Mouse (Mus musculus) neural tube, embryonic 15.5 days (tissue): Measurements from ENCODE around the gene Gm20388. TPM values are rescaled to one million over a fixed set of nuclear protein-coding genes. Genes with fewer than 3 reads are reported as not detected.
A peak's percentile ranks its signal among the peaks of the same experiment; 100 is the strongest.

Experiments used
- ATAC-seq: fragments of 200-750 bp; cut with Nextera tagmentation; 2 replicates; pipeline ENCODE4 v1.8.0; 2017; ENCODE audit warnings: mild to moderate bottlenecking, moderate TSS enrichment, moderate library complexity; ENCODE audit not compliant: low FRiP score
- H3K27ac ChIP-seq: fragments of 300-500 bp; sonication (generic); replicated peaks from 2 replicates; pipeline ENCODE4 v1.5.1; 2015; ENCODE audit warnings: mild to moderate bottlenecking, inconsistent platforms
- H3K27me3 ChIP-seq: fragments of 300-500 bp; sonication (generic); replicated peaks from 2 replicates; pipeline ENCODE4 v1.6.1; 2015; ENCODE audit warnings: inconsistent platforms
- H3K36me3 ChIP-seq: fragments of 300-500 bp; sonication (generic); 2 replicates; pipeline ENCODE4 v1.6.1; 2015; ENCODE audit warnings: inconsistent platforms
- H3K4me1 ChIP-seq: fragments of 300-500 bp; sonication (generic); 2 replicates; pipeline ENCODE4 v1.6.1; 2015; ENCODE audit warnings: inconsistent platforms
- H3K4me2 ChIP-seq: fragments of 300-500 bp; sonication (generic); 2 replicates; pipeline ENCODE4 v1.6.1; 2015; ENCODE audit warnings: inconsistent platforms, mild to moderate bottlenecking, moderate library complexity
- H3K4me3 ChIP-seq: fragments of 300-500 bp; sonication (generic); replicated peaks from 2 replicates; pipeline ENCODE4 v1.5.1; 2015; ENCODE audit warnings: mild to moderate bottlenecking, inconsistent platforms
- H3K9ac ChIP-seq: fragments of 300-500 bp; sonication (generic); replicated peaks from 2 replicates; pipeline ENCODE4 v1.6.1; 2015; ENCODE audit warnings: mild to moderate bottlenecking, inconsistent platforms
- H3K9me3 ChIP-seq: fragments of 300-500 bp; sonication (generic); replicated peaks from 2 replicates; pipeline ENCODE4 v1.6.1; 2016; ENCODE audit warnings: inconsistent platforms
- WGBS: fragments of 180-500 bp; shearing (Covaris S2); methylation state at CpG from one replicate; pipeline ENCODE4 v1.1.7; 2015; ENCODE audit warnings: mixed read lengths; 5-methylcytosine and 5-hydroxymethylcytosine counted together
- polyA plus RNA-seq: library from polyadenylated mRNA; unstranded; fragments of >200 nt; fragmentation: Nextera tagmentation; extraction: Ambion mirVana; gene quantifications from 2 replicates; pipeline ENCODE4 v1.2.1, GENCODE M21; 2015

The Gm20388 gene
- polyA plus RNA-seq, 1 experiment from 2014 or later = not detected

DNA sequence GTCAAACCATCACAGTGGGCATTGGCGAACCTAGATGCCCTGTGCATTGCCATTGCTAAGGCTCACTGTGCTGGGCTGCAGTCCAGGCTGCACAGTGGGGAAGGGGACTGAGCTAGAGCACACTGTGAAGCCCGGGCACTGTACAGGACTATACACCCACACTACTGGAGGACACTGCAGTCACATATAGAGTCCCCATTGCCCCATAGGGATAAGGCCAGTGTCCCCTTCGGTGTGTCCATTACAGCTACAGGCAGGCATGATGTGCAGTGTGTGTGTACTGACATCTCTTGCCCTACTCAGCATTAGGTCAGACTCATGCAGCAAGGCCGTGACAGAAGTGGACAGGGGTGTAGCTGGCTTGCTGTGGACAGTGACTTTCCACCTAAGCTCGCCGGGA, 2431.1 kb downstream of the Gm20388 start:
- Histone ChIP-seq H3K36me3 (no peaks in the 10 kb centered on the region), H3K9ac (no peak overlapping the region), H3K4me1 (peaks cover 29% of the 10 kb centered on the region), H3K27ac (no peak overlapping the region), H3K27me3 (peaks cover 53% of the 10 kb centered on the region), H3K4me2 (no peak overlapping the region), H3K9me3 (no peaks in the 10 kb centered on the region), H3K4me3 (no peak overlapping the region)
- no peak for ATAC-seq
- 88% methylated on average over 6 of the region's 6 CpGs for WGBS

DNA sequence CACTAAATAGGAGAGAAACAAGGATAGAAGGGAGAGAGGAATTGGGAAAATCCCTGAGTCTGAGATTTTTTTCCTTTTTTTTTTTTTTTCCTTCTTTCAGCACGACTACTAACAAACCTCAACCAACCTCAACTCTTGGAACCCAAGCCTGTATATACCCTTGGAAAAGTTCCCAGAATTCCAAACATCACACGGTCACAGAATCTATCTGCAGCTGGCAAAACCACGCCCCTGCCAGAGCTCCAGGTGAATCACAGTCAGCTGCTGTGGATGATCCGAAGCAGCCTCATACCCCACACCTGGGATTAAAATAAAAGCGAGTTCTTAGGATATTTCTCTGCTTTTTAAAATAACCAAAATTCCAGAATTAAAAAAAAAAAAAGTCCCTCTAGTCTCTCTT, 2431.7 kb downstream of the Gm20388 start:
- no peak for ATAC-seq
- Histone ChIP-seq H3K27ac (no peak overlapping the region), H3K9ac (no peak overlapping the region), H3K36me3 (no peaks in the 10 kb centered on the region), H3K4me1 (peaks cover 27% of the 10 kb centered on the region), H3K4me3 (no peak overlapping the region), H3K27me3 (peaks cover 47% of the 10 kb centered on the region), H3K9me3 (no peaks in the 10 kb centered on the region), H3K4me2 (0 out of 2 replicates have a peak overlapping the region, but pooled peaks have one; percentile 54)
- 43% methylated on average over 5 of the region's 5 CpGs for WGBS

DNA sequence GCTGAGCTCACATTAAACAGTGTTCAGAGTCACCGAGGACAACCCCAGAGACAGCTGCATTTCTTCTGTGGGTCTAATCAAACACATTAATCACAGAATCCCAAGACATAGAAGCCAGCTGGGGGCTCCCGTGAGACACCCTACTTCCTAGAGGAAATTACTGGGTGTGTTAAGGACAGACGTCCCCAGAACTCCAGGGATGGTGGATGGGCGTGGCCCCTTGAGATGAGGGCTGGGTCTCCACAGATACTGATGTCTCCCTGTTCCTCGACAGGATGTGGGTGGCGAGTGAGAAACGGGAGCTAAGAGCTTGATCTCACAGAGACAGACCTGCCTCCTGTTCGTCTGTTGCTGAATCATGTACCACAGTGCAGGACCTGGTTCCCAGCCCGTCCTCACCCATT, 2432.2 kb downstream of the Gm20388 start:
- no peak for ATAC-seq
- Histone ChIP-seq H3K9ac (no peak overlapping the region), H3K36me3 (no peaks in the 10 kb centered on the region), H3K27ac (no peak overlapping the region), H3K4me3 (no peak overlapping the region), H3K4me1 (peaks cover 31% of the 10 kb centered on the region), H3K27me3 (peaks cover 43% of the 10 kb centered on the region), H3K9me3 (no peaks in the 10 kb centered on the region), H3K4me2 (peak overlapping the region; percentile 54)
- WGBS = 4% methylated on average over 9 of the region's 9 CpGs

DNA sequence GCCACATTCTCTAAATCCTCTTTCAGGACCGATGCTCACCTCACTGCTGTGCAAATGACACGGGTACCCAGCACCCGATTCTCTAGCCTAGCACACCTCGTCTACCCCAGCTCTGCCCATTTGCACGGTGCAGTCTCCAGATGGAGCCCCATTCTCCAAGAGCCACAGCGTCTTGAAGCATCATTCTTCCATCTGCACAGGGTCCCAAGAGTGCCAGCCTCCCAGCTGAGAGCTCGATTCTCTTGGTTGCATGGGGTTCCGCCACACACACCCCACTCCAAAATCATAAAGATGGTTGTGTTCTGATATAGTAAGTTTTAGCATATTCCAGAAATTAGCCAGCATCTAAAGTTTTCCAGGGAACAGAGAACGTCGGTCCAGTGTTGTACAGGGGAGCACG, 2432.7 kb downstream of the Gm20388 start:
- peak overlapping the region; percentile 21 for H3K4me3 ChIP-seq
- no peak overlapping the region for H3K27ac ChIP-seq
- H3K4me1 ChIP-seq = peaks cover 33% of the 10 kb centered on the region
- peak overlapping the region; percentile 54 for H3K4me2 ChIP-seq
- H3K36me3 ChIP-seq = no peaks in the 10 kb centered on the region
- peak overlapping the region; percentile 28; the same call in 1 of the 2 replicates for H3K9ac ChIP-seq
- peaks cover 38% of the 10 kb centered on the region for H3K27me3 ChIP-seq
- no peak for ATAC-seq
- WGBS = 4% methylated on average over 11 of the region's 11 CpGs
- no peaks in the 10 kb centered on the region for H3K9me3 ChIP-seq

DNA sequence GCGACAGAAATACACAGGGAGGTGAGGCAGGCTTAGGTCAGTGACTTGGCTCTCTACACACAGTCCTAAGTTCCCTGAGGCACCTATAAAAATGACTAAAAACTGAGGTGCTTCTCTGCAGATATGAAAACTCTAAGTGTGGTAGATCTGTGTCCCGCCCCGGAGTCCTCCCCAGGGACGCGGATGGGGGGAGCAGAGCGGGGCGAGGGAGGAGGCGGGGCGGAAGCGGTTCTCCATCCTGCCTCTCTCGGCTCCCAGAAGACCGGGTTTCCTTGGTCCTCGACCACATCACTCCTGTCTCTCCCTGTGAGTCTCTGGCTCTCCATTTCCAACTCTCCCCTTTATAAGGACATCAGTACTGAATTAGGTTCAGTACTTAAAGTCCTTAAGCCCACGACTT, 2433.1 kb downstream of the Gm20388 start:
- no peak overlapping the region for H3K27ac ChIP-seq
- whole genome bisulfite sequencing = under 1% methylated on average over 14 of the region's 14 CpGs
- peak overlapping the region; percentile 54 for H3K4me2 ChIP-seq
- H3K36me3 ChIP-seq = no peaks in the 10 kb centered on the region
- peaks cover 33% of the 10 kb centered on the region for H3K4me1 ChIP-seq
- peak overlapping the region; percentile 21 for H3K4me3 ChIP-seq
- peaks cover 35% of the 10 kb centered on the region for H3K27me3 ChIP-seq
- H3K9ac ChIP-seq = peak overlapping the region; percentile 28; the same call in 1 of the 2 replicates
- no peaks in the 10 kb centered on the region for H3K9me3 ChIP-seq
- ATAC-seq = no peak

DNA sequence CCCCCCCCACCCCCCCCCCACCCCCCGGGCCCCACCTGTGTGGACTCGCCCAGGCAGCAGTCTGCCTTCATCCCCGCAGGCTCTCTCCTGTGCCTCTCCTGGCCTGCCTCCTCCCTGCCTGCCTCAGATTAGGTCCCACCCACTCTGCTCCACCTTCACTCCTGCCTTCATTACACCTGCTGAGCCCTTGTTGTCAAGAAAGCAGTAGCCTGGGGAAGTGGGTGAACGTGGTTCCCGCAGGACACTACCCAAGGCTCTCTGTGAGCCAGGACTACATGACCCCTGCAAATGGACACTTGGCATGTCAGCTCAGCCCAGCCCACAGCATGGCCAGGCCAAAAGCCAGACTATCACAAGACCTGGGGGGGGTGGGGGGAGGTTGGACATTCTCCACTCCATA, 2433.6 kb downstream of the Gm20388 start:
- H3K4me3 ChIP-seq = no peak overlapping the region
- no peak for ATAC-seq
- peaks cover 33% of the 10 kb centered on the region for H3K4me1 ChIP-seq
- peaks cover 31% of the 10 kb centered on the region for H3K27me3 ChIP-seq
- H3K9ac ChIP-seq = no peak overlapping the region
- 6% methylated on average over 3 of the region's 5 CpGs for WGBS
- no peaks in the 10 kb centered on the region for H3K36me3 ChIP-seq
- H3K9me3 ChIP-seq = no peaks in the 10 kb centered on the region
- no peak overlapping the region for H3K27ac ChIP-seq
- H3K4me2 ChIP-seq = no peak overlapping the region

DNA sequence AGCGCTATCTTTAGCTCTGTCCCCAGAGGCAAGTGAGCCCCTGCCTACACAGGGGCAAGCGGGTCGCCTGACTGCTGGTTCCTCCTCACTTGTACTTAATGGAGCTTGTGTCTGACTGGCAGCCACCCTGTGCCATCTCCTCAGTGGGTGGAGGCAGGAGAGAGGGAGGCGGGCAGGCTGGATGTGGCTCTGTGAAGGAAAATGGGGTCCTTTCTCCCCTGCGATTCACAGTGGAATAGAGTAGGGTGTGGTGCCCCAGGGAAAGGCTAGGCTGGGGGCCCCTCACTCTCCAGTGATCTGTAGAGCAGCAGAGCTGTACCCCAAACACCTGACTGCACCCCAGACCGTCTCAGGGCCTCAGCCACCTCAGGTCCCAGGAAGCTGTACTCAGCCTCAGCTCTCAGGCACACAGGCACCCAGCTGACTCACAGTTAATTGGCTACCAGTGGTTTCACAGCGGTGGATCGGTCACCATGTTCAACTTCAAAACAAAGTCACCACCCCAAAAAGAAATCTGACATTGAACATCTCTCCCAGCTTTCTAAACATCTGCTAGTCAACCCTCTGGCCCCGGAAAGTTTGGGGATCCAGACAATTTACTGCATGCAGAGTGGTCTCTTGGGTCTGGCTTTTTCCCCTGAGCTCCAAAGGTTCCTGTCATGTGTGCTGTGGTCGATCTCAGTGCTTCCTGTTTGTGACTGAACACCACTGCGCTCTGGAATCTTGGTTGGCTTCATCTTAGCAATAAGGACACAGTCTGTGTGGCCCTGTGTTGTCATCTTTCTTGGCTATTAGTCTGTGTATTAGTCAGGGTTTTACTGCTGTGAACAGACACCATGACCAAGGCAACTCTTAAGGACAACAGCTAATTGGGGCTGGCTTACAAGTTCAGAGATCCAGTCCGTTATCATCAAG, 2434.8 kb downstream of the Gm20388 start:
- no peak overlapping the region for H3K9ac ChIP-seq

DNA sequence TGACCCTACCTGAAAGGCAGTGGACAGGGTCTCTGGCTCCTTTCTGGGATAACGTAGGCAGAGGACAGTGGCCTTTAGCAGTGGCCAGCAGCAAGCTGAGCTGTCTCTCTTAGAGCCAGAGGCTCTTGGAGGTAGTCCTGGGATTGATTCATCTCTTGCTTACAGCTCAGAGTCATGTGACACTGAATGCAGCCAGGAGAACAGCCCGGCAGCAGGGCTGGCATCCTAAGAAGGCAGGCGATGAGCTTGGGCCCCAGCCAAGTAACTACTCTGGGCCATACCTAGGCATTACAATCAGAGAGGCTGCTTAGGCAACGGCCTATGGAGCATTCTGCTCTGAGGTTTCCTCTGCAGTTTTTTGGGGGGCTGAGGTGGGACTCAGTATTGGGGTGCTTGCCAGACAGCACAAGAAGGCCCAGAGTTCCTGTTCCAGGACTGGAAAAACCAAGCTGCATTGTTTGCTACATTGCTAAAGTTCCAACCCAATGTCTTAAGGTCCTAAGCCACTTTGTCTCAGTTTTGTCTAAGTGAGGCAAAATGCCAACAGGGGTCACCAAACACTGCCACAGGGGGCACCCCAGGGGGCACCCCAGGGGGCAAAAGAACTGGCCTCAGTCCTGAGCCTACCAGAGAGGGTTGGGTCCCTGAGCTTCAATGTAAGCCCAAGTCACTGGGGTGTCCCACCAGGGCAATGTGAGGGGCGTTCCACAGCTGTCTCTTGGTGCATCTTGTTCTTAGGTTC, 2437.3 kb downstream of the Gm20388 start:
- Histone ChIP-seq H3K27ac (no peak overlapping the region), H3K9me3 (no peaks in the 10 kb centered on the region), H3K36me3 (no peaks in the 10 kb centered on the region), H3K9ac (no peak overlapping the region), H3K27me3 (peaks cover 16% of the 10 kb centered on the region), H3K4me2 (no peak overlapping the region), H3K4me1 (peaks cover 33% of the 10 kb centered on the region), H3K4me3 (no peak overlapping the region)
- ATAC-seq = no peak
- 62% methylated on average over 5 of the region's 5 CpGs for WGBS

More for the DNA sequence above, 2434.8 kb downstream of the Gm20388 start:
- peaks cover 29% of the 10 kb centered on the region for H3K27me3 ChIP-seq
- H3K9me3 ChIP-seq = no peaks in the 10 kb centered on the region
- H3K4me3 ChIP-seq = no peak overlapping the region
- peaks cover 35% of the 10 kb centered on the region for H3K4me1 ChIP-seq
- no peaks in the 10 kb centered on the region for H3K36me3 ChIP-seq
- H3K27ac ChIP-seq = no peak overlapping the region
- ATAC-seq = no peak
- 54% methylated on average over 12 of the region's 12 CpGs for WGBS
- no peak overlapping the region for H3K4me2 ChIP-seq

DNA sequence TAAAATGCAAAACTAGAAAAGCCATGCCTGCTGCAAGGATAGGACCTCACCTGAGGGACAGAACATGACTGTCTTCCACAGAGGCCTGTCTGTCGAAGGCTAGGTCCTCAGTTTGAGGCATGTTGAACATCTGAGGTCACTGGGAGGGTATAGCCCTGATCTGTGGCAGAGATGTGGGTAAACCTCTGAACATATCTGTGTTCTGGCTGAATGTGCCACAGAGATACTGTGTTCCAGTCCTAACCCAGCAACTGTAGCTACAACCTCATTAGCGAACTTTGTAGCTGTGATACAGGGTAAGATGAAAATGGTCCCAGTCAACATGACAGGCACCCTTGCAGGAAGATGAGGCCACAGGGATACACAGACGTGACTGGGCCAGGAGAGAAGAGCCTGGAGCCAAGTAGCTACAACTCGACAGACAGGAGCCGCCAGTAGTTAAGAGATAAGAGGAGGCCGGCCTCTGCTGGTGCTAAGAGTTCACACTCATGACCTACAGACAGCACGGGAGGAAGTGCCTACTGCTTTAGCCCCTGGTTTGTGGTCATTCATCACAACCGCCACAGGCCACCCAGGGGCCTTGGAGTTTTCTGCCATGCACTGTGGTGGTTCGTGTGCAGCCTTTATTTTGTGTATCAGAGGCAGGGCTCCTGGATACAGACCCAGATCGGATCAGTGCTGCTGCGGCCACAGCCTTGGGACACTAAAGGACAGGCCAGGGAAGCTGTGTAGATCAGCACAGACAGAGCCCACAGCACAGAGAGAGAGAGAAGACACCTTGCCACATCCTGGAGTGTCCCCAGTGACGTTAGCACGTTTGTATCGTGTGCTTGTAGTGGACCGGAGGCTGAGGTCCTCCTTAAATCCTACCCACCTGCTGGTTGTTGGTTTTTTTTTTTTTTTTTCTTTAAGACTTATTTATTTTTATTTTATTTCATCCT, 2439.0 kb downstream of the Gm20388 start:
- Histone ChIP-seq H3K4me3 (no peak overlapping the region), H3K4me2 (no peak overlapping the region), H3K27me3 (peaks cover 3% of the 10 kb centered on the region), H3K36me3 (no peaks in the 10 kb centered on the region), H3K4me1 (peaks cover 18% of the 10 kb centered on the region), H3K9me3 (no peaks in the 10 kb centered on the region), H3K9ac (no peak overlapping the region), H3K27ac (no peak overlapping the region)
- 47% methylated on average over 15 of the region's 15 CpGs for WGBS
- no peak for ATAC-seq

DNA sequence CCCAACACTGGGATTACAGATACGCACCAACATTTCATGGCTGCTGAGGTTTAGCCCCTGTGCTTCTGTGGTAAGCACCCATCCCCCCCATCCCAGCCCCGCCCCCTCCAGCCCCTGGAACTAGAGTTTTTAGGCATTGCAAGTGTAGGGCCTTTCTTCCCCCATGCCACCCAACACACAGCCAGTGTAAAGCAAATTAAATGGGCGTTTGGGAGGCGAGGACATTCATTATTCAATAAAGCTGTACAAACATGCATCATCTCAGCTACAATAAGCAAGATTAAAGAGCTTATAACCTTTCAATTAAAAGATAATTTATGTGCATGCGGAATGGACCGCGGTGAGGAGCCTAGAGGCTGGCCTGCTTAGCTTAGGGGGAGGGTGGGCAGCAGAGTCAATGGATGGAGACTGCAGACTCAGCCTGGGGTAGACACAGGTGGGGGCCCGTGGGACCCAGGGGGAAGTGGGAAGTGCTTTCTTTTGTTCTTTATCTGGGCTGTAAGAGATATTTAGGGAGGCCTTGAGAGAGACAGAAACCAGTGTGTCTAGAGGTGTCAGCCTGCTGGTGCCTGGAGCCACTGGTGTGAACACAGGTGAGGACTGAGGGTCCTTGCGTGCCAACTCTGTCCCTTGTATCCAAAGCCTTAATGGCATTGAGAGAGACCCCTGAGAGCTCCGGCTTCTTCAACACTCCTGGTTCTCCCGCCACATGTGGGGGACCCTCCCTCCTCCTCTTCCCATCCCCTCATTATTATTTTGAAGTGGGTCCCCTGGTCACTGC, 2439.9 kb downstream of the Gm20388 start:
- H3K36me3 ChIP-seq = no peaks in the 10 kb centered on the region
- no peak overlapping the region for H3K27ac ChIP-seq
- peaks cover 12% of the 10 kb centered on the region for H3K4me1 ChIP-seq
- no peak for ATAC-seq
- peaks cover 3% of the 10 kb centered on the region for H3K27me3 ChIP-seq
- H3K4me3 ChIP-seq = no peak overlapping the region
- H3K9me3 ChIP-seq = no peaks in the 10 kb centered on the region
- WGBS = 34% methylated on average over 11 of the region's 11 CpGs
- H3K9ac ChIP-seq = no peak overlapping the region
- no peak overlapping the region for H3K4me2 ChIP-seq
